Mouse (Mus musculus): Measurements from ENCODE around the gene Cyp2a12. TPM values are rescaled to one million over a fixed set of nuclear protein-coding genes. Genes with fewer than 3 reads are reported as not detected.
"Not testable (repeated sequence)": the region's sequence is repeated elsewhere in the genome, so short reads cannot be mapped to it uniquely, and the experiment has no call there.

Cyp2a12 gene
- not detected for total RNA-seq (2021)

- DNase-seq = no peak
Observed at GRCm38 (mm10) chr7:27028789-27029188, at the start of gene Cyp2a12. Cyp2a12 (plus strand) TSS chr7:27029081.

- not testable (repeated sequence) for DNase-seq
Observed at GRCm38 (mm10) chr7:26981464-26981863, 47.4 kb upstream of the Cyp2a12 start.

- DNase-seq = not testable (repeated sequence)
Observed at GRCm38 (mm10) chr7:26981937-26982336, 46.9 kb upstream of the Cyp2a12 start.

GRCm38 (mm10) chr7:26982551-26982950 is 46.3 kb upstream of the Cyp2a12 start:
- DNase-seq = no peak

- DNase-seq = not testable (repeated sequence)
Observed at GRCm38 (mm10) chr7:26983151-26983550, 45.7 kb upstream of the Cyp2a12 start.

- DNase-seq = not testable (repeated sequence)
Observed at GRCm38 (mm10) chr7:27026581-27026980, 2.3 kb upstream of the Cyp2a12 start.

GRCm38 (mm10) chr7:27048886-27049285 is 20.0 kb downstream of the Cyp2a12 start:
- DNase-seq = not testable (repeated sequence)

GRCm38 (mm10) chr7:27059333-27059732 is 30.5 kb downstream of the Cyp2a12 start:
- not testable (repeated sequence) for DNase-seq

- DNase-seq = not testable (repeated sequence)
Observed at GRCm38 (mm10) chr7:27059896-27060295, 31.0 kb downstream of the Cyp2a12 start.

- DNase-seq = no peak
Observed at GRCm38 (mm10) chr7:27078641-27079040, 49.8 kb downstream of the Cyp2a12 start.

- DNase-seq = no peak
Observed at GRCm38 (mm10) chr7:27081625-27082024, 52.7 kb downstream of the Cyp2a12 start.

Other genes starting within 250 kb of the Cyp2a12 start
- not detected for gene Cyp2g1, start 220.2 kb upstream of the Cyp2a12 start, total RNA-seq (2021)
- not detected for gene Cyp2a5, start 193.8 kb upstream of the Cyp2a12 start, total RNA-seq (2021)
- gene Cyp2a22, start 89.7 kb upstream of the Cyp2a12 start, total RNA-seq (2021) = not detected
- under 1 TPM in 1 of 2 experiments, not detected in 1; 0.17 TPM for gene Cyp2f2, start 90.8 kb downstream of the Cyp2a12 start, total RNA-seq (2021)
- not detected for gene Cyp2t4, start 124.6 kb downstream of the Cyp2a12 start, total RNA-seq (2021)
- gene Egln2, start 137.7 kb downstream of the Cyp2a12 start, total RNA-seq (2021) = 100 to 1,000 TPM; 102 to 108 TPM
- gene Rab4b, start 149.8 kb downstream of the Cyp2a12 start, total RNA-seq (2021) = 10 to 100 TPM; 93.5 to 98.7 TPM
- gene Gm21983, start 152.0 kb downstream of the Cyp2a12 start, total RNA-seq (2021) = not detected
- gene Mia, start 152.1 kb downstream of the Cyp2a12 start, total RNA-seq (2021) = 1 to 10 TPM; 1.8 to 2.0 TPM
- 10 to 100 TPM; 20.4 to 25.4 TPM for gene BC024978, start 166.7 kb downstream of the Cyp2a12 start, total RNA-seq (2021)
- 10 to 100 TPM; 84.2 to 96.0 TPM for gene Snrpa, start 167.2 kb downstream of the Cyp2a12 start, total RNA-seq (2021)
- 10 to 100 TPM in 1 of 2 experiments, 1 to 10 TPM in 1; 9.3 to 10.1 TPM for gene Itpkc, start 199.6 kb downstream of the Cyp2a12 start, total RNA-seq (2021)
- 10 to 100 TPM; 33.9 to 36.2 TPM for gene Coq8b, start 203.9 kb downstream of the Cyp2a12 start, total RNA-seq (2021)
- gene Numbl, start 229.4 kb downstream of the Cyp2a12 start, total RNA-seq (2021) = 100 to 1,000 TPM; 137 to 144 TPM

Data from layer of hippocampus, postnatal 36 days (tissue).